Mouse (Mus musculus) spleen, adult 2 months (tissue): ENCODE measurements around the gene Mta1. TPM values are rescaled to one million over a fixed set of nuclear protein-coding genes. Genes with fewer than 3 reads are reported as not detected.

Source experiments
- DNase-seq, 2 experiments: peaks; one replicate each; pipeline versions ENCODE4 v3.0.0 to v3.0.0-alpha.2; 2012 to 2021; ENCODE audit warnings: low spot score in 2 of 2, low read depth in 1 of 2
- H3K27ac ChIP-seq: fragments of 200-500 bp; 2 replicates; pipeline ENCODE4 v1.5.1; 2012; ENCODE audit warnings: low read length, inconsistent platforms; ENCODE audit not compliant: insufficient read depth
- H3K27me3 ChIP-seq: fragments of 200-500 bp; 2 replicates; pipeline ENCODE4 v1.6.1; 2012; ENCODE audit warnings: mild to moderate bottlenecking, moderate library complexity, low read length, inconsistent platforms; ENCODE audit not compliant: control insufficient read depth, insufficient read depth
- H3K36me3 ChIP-seq: fragments of 200-500 bp; 2 replicates; pipeline ENCODE4 v1.6.1; 2012; ENCODE audit warnings: mild to moderate bottlenecking, low read length, inconsistent platforms; ENCODE audit not compliant: control insufficient read depth, insufficient read depth
- H3K4me1 ChIP-seq: fragments of 200-500 bp; 2 replicates; pipeline ENCODE4 v1.6.1; 2011; ENCODE audit warnings: inconsistent platforms; ENCODE audit not compliant: control insufficient read depth, insufficient read depth, insufficient read length
- H3K4me3 ChIP-seq: fragments of 200-500 bp; 2 replicates; pipeline ENCODE4 v1.5.1; 2011; ENCODE audit warnings: mild to moderate bottlenecking, inconsistent platforms; ENCODE audit not compliant: insufficient read depth, insufficient read length; ENCODE audit errors: extremely low read depth
- CTCF ChIP-seq: fragments of 200-500 bp; IDR thresholded peaks from 2 replicates; pipeline ENCODE4 v1.5.1; 2011; ENCODE audit warnings: mild to moderate bottlenecking, inconsistent platforms; ENCODE audit not compliant: insufficient read depth, insufficient read length, insufficient replicate concordance; ENCODE audit errors: extremely low read depth
- POLR2A ChIP-seq: fragments of 200-500 bp; IDR thresholded peaks from 2 replicates; pipeline ENCODE4 v1.6.1; 2011; ENCODE audit warnings: low read depth, low read length, inconsistent platforms
- WGBS: fragments of 180-500 bp; shearing (Covaris S2); methylation state at CpG from one replicate; pipeline ENCODE4 v1.1.7; 2018; 5-methylcytosine and 5-hydroxymethylcytosine counted together
- polyA plus RNA-seq: library from polyadenylated mRNA; depleted of rRNA; stranded (reverse); fragments of >200 nt; gene quantifications from 2 replicates; pipeline ENCODE4 v1.2.3, GENCODE M21; 2012

Gene Mta1
- polyA plus RNA-seq, 1 experiment: 55.6 TPM

DNA sequence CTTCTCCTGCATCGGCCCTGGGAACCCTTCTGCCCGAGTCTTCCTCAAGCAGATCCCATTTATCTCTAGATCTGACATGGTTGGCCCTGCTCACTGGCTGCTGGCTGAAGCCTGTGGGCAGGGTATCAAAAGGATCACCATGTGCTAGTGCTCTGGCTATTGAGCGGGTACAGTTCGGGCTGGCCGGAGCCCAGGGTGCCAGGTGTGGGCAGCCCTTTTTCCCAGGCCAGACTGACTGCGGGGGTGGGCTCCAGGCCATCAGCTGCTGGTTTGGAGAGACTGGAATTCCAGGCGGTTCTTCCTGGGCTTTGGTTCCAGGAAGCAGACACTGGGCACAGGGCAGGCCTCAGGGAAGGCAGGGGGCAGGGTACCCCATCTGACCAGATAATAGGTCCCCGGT is 49.4 kb downstream of the Mta1 start:
- 91% methylated on average over 8 of the region's 8 CpGs for WGBS
- Histone ChIP-seq H3K4me3 (no peak overlapping the region), H3K27me3 (no peaks in the 10 kb centered on the region), H3K4me1 (peaks cover 39% of the 10 kb centered on the region; the same call in 1 of the 2 replicates), H3K36me3 (no peaks in the 10 kb centered on the region), H3K27ac (no peak overlapping the region)
- TF ChIP-seq CTCF (no peak), POLR2A (no peak)
- DNase-seq: no peak

DNA sequence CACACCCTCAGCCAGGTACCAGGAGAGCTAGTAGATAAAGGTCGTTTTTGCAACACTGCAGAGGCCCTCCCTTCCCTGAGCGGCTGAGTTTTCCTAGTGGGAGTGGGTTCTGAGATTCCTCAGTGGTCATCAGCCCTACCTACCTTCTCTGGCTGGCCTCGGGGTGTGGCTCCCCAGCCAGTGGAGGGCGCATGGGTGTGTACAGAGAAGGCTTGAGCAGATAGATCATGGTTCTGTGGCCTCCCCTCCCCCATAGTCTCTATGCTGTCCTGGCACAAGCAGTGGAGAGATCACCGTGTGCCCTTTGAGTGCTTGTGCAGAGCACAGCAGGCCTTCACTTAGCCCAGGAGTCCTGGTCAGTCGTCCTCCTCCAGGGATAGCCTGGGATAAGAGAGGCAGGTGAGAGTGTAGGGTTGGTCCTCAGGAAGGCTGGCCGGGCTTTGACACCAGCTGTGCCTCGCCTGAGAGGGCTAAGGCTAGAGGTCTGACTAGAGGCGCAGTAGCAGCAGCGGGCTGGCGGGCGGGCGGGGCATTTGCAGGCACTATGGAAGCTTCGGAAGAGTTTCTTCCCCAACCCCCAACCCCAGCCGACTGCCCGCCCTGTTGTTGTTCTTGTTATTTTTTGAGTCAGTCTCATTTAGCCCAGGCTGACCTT is 50.4 kb downstream of the Mta1 start:
- Histone ChIP-seq H3K4me3 (no peak overlapping the region), H3K36me3 (no peaks in the 10 kb centered on the region), H3K27me3 (no peaks in the 10 kb centered on the region), H3K27ac (no peak overlapping the region), H3K4me1 (peaks cover 44% of the 10 kb centered on the region; the same call in 1 of the 2 replicates)
- 67% methylated on average over 16 of the region's 16 CpGs for WGBS
- TF ChIP-seq CTCF (peak; percentile 6; the same call in 1 of the 2 replicates), POLR2A (no peak)
- peak in 1 of 2 experiments; percentile 64 for DNase-seq

DNA sequence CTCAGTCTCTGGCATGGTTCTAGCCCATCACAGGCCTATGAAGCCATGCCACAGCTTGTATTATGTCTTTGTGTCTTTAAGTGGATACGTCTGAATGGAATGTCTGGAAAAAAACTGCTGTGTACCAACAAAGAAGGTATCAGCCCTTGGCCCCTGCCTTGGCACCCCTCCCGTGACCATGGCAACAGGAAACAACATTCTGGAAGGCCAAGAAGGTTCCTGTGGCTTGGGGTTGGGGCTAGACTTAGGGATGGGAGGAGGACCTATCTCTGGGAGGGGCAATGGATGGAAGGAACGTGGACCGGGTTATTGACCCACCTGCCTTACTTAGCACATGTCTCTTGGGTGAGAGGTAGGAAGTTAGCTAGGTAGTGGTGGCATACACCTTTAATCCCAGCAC is 51.3 kb downstream of the Mta1 start:
- WGBS: 80% methylated on average over 4 of the region's 4 CpGs
- Histone ChIP-seq H3K27me3 (no peaks in the 10 kb centered on the region), H3K4me1 (peaks cover 44% of the 10 kb centered on the region; the same call in 1 of the 2 replicates), H3K27ac (no peak overlapping the region), H3K36me3 (peaks cover 2% of the 10 kb centered on the region; the same call in 1 of the 2 replicates), H3K4me3 (no peak overlapping the region)
- TF ChIP-seq CTCF (no peak), POLR2A (no peak)
- no peak for DNase-seq

DNA sequence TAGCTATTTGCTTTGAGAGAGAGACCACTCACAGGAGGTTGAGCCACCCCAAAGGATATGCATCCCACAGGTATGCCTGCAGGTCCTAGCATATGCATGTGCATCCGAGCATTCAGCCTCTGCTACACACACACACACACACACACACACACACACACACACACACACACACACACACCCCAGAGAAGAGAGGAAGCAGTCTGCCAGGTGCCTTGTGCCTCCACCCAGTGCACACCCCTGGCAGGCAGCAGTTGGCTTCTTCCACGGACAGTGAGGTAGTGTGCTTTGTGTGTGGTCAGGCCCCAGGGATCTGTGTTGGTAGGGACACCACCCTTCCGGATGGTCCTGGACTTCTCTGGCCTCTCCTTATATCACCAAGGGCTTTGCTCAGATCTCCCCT is 51.8 kb downstream of the Mta1 start:
- TF ChIP-seq CTCF (no peak), POLR2A (no peak)
- Histone ChIP-seq H3K27me3 (no peaks in the 10 kb centered on the region), H3K36me3 (peaks cover 2% of the 10 kb centered on the region; the same call in 1 of the 2 replicates), H3K4me1 (peaks cover 47% of the 10 kb centered on the region; the same call in 1 of the 2 replicates), H3K4me3 (no peak overlapping the region), H3K27ac (peak overlapping the region; percentile 41; the same call in 1 of the 2 replicates)
- peak in 1 of 2 experiments; percentile 43 for DNase-seq
- 48% methylated on average over 3 of the region's 3 CpGs for WGBS

DNA sequence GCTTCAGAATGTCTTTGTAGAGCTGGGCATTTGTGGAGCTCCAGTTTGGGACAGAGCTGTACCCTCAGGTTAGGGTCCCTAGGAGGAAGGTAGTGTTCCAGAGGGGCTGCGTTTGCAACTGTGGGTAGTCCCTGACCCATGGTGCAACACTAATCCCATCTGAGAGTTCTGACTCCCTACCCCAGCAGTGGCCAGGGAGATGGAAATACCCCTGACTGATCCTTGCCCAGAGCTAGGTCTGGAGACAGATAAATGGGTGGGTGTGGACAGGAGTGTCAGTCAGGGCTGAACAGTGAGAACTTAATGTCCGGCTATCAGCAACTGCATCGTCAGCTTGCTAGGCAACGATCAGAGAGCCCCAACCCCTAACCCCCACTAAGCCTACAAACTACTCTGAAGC is 52.5 kb downstream of the Mta1 start:
- Histone ChIP-seq H3K27ac (no peak overlapping the region), H3K36me3 (peaks cover 2% of the 10 kb centered on the region; the same call in 1 of the 2 replicates), H3K4me1 (peaks cover 49% of the 10 kb centered on the region; the same call in 1 of the 2 replicates), H3K27me3 (no peaks in the 10 kb centered on the region), H3K4me3 (no peak overlapping the region)
- no peak for DNase-seq
- TF ChIP-seq CTCF (no peak), POLR2A (no peak)
- WGBS: 77% methylated on average over 4 of the region's 4 CpGs

DNA sequence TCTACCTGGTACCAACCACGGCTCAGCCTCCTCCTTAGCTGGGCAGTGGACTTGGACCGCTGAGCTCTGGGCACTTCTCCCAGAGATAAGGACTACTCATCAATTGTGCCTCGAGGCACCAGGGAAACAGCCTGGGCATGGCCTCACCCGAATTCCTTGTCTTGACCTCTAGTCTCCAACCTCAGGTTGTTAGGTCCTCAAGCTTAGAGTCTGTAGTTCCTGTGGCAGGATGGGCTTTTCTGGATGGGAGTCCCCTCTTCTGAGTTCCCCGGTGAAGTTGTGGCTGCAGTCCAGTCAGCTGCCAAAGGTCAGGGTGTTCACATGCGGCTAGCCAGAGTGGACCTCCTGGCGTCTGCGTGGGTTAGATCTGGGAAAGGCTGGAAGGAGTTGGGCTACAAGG is 53.0 kb downstream of the Mta1 start:
- 60% methylated on average over 8 of the region's 8 CpGs for WGBS
- H3K4me3 ChIP-seq: no peak overlapping the region
- no peak overlapping the region for H3K27ac ChIP-seq
- H3K27me3 ChIP-seq: no peaks in the 10 kb centered on the region
- DNase-seq: no peak
- H3K36me3 ChIP-seq: peaks cover 2% of the 10 kb centered on the region; the same call in 1 of the 2 replicates
- no peak for TF ChIP-seq CTCF
- TF ChIP-seq POLR2A: no peak
- peaks cover 45% of the 10 kb centered on the region; the same call in 1 of the 2 replicates for H3K4me1 ChIP-seq
